Mouse (Mus musculus) myocyte (in vitro differentiated cells): ENCODE data around the gene Rmnd5a. TPM values are rescaled to one million over a fixed set of nuclear protein-coding genes. Genes with fewer than 3 reads are reported as not detected.

Experiments
- H3K27me3 ChIP-seq: one replicate; pipeline ENCODE4 v1.6.1; 2011; ENCODE audit not compliant: control insufficient read depth, insufficient read depth, insufficient read length
- H3K36me3 ChIP-seq: one replicate; pipeline ENCODE4 v1.6.1; 2011; ENCODE audit not compliant: control insufficient read depth, insufficient read depth
- H3K4me2 ChIP-seq: one replicate; pipeline ENCODE4 v1.6.1; 2011; ENCODE audit warnings: low read depth, control low read depth
- H3K4me3 ChIP-seq: one replicate; pipeline ENCODE4 v1.5.1; 2011; ENCODE audit warnings: mild to moderate bottlenecking, control low read depth, moderate library complexity
- H3K79me2 ChIP-seq: one replicate; pipeline ENCODE4 v1.6.1; 2011; ENCODE audit not compliant: control insufficient read depth, insufficient read depth
- H3ac ChIP-seq: one replicate; pipeline ENCODE4 v1.6.1; 2011; ENCODE audit not compliant: control insufficient read depth, insufficient read length
- CEBPB ChIP-seq: IDR thresholded peaks from 2 replicates; pipeline ENCODE4 v1.6.1; 2011; ENCODE audit warnings: mild to moderate bottlenecking, moderate library complexity; ENCODE audit not compliant: poor library complexity, insufficient read depth, severe bottlenecking
- E2F4 ChIP-seq: IDR thresholded peaks from one replicate; pipeline ENCODE4 v1.6.1; 2011; ENCODE audit warnings: mild to moderate bottlenecking, control low read depth, moderate library complexity; ENCODE audit not compliant: insufficient read depth
- MAX ChIP-seq: IDR thresholded peaks from one replicate; pipeline ENCODE4 v1.6.1; 2011; ENCODE audit warnings: low read depth, mild to moderate bottlenecking, control low read depth
- MYOD1 ChIP-seq, 3 experiments: IDR thresholded peaks; one replicate each; pipeline ENCODE4 v1.6.1; 2011; ENCODE audit warnings: control low read depth in 2 of 3, low read depth in 2 of 3, mild to moderate bottlenecking in 2 of 3, moderate library complexity in 1 of 3; ENCODE audit not compliant: insufficient read length in 2 of 3, control insufficient read depth in 1 of 3
- MYOG ChIP-seq, 3 experiments: IDR thresholded peaks; one replicate each; pipeline ENCODE4 v1.6.1; 2011; ENCODE audit warnings: control low read depth in 2 of 3, low read depth in 2 of 3, mild to moderate bottlenecking in 2 of 3; ENCODE audit not compliant: insufficient read length in 2 of 3, control insufficient read depth in 1 of 3, insufficient read depth in 1 of 3
- POLR2A ChIP-seq: IDR thresholded peaks from one replicate; pipeline ENCODE4 v1.6.1; 2011; ENCODE audit warnings: low read depth, mild to moderate bottlenecking, control low read depth, moderate library complexity; ENCODE audit not compliant: insufficient read length
- POLR2AphosphoS2 ChIP-seq: IDR thresholded peaks from one replicate; pipeline ENCODE4 v1.6.1; 2011; ENCODE audit warnings: low read depth, control low read depth; ENCODE audit not compliant: insufficient read length
- REST ChIP-seq: IDR thresholded peaks from one replicate; pipeline ENCODE4 v1.6.1; 2011; ENCODE audit warnings: mild to moderate bottlenecking, control low read depth, moderate library complexity; ENCODE audit not compliant: insufficient read depth, insufficient read length
- SRF ChIP-seq: IDR thresholded peaks from one replicate; pipeline ENCODE4 v1.6.1; 2011; ENCODE audit warnings: low read depth; ENCODE audit not compliant: control insufficient read depth, insufficient read length
- TCF12 ChIP-seq: IDR thresholded peaks from one replicate; pipeline ENCODE4 v1.6.1; 2011; ENCODE audit warnings: mild to moderate bottlenecking, control low read depth; ENCODE audit not compliant: poor library complexity, insufficient read depth, severe bottlenecking
- TCF3 ChIP-seq: IDR thresholded peaks from one replicate; pipeline ENCODE4 v1.6.1; 2011; ENCODE audit warnings: low read depth, control low read depth; ENCODE audit not compliant: insufficient read length
- USF1 ChIP-seq: IDR thresholded peaks from one replicate; pipeline ENCODE4 v1.6.1; 2011; ENCODE audit warnings: low read depth, mild to moderate bottlenecking, control low read depth, moderate library complexity
- polyA plus RNA-seq: library from polyadenylated mRNA; unstranded; fragments of >200 nt; fragmentation: generic; extraction: Trizol; gene quantifications from one replicate; pipeline ENCODE4 v1.2.1, GENCODE M21; 2012; ENCODE audit warnings: missing spikeins

The Rmnd5a gene
- polyA plus RNA-seq, 1 experiment: 12.2 TPM

- H3K36me3 ChIP-seq: no peaks in the 10 kb centered on the region
- H3K27me3 ChIP-seq: peaks cover 27% of the 10 kb centered on the region
- H3ac ChIP-seq: no peak overlapping the region
- no peak overlapping the region for H3K4me3 ChIP-seq
- no peaks in the 10 kb centered on the region for H3K79me2 ChIP-seq
- no peak overlapping the region for H3K4me2 ChIP-seq
- TF ChIP-seq MYOG (IDR thresholded peaks at IDR 0.05; ENCODE audit: control insufficient read depth in 1 of 3, insufficient read depth in 1 of 3, insufficient read length in 2 of 3, low read depth in 2 of 3) (no peak), POLR2AphosphoS2 (no peak), USF1 (no peak), POLR2A (no peak), E2F4 (no peak), MYOD1 (IDR thresholded peaks at IDR 0.05; ENCODE audit: control insufficient read depth in 1 of 3, insufficient read length in 2 of 3, low read depth in 2 of 3) (no peak), TCF3 (no peak), REST (no peak), CEBPB (no peak), SRF (no peak), MAX (no peak), TCF12 (no peak)
These were observed 101.5 kb downstream of the Rmnd5a start for GRCm38 (mm10) chr6:71338941-71339340.

Other genes with a start within 250 kb of the Rmnd5a start
- not detected for gene Fabp1, start 240.8 kb downstream of the Rmnd5a start, polyA plus RNA-seq
- gene Krcc1, start 169.0 kb downstream of the Rmnd5a start, polyA plus RNA-seq: 18.6 TPM
- 141 TPM for gene Smyd1, start 118.4 kb downstream of the Rmnd5a start, polyA plus RNA-seq
- not detected for gene Cd8b1, start 117.8 kb downstream of the Rmnd5a start, polyA plus RNA-seq
- gene Cd8a, start 67.2 kb downstream of the Rmnd5a start, polyA plus RNA-seq: not detected
- 8.3 TPM for gene Rnf103, start 53.3 kb upstream of the Rmnd5a start, polyA plus RNA-seq
- 53.2 TPM for gene Chmp3, start 103.2 kb upstream of the Rmnd5a start, polyA plus RNA-seq
- 11.5 TPM for gene Kdm3a, start 192.4 kb upstream of the Rmnd5a start, polyA plus RNA-seq